Mouse (Mus musculus): ENCODE measurements around the gene Bmp2k.

DNA sequence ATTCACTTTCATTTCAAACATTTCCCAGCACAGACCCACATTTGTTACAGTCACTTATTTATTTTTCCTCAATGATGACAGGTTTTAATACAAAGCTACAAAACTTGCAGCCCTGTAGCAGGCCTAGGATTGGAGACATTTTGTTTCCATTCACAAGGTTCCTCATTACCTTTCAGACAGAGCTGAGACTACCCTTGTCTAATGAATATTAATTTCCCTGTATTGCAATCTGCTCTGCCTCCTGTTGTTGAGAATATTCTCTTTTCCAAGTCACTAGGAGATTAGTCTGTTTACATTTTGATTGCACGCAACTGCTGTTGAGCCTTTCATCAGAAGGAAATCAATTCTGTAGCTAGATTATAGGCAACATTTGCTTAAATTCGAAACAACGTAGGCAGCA, 22.4 kb upstream of the Bmp2k start:
- TF ChIP-seq CTCF (IDR thresholded peaks at IDR 0.05; ENCODE audit: low read depth) (no peak), EP300 (IDR thresholded peaks at IDR 0.05; ENCODE audit: low read depth) (no peak)
